ENCODE assay signal across 10 mouse cellular contexts in the genomic region with DNA sequence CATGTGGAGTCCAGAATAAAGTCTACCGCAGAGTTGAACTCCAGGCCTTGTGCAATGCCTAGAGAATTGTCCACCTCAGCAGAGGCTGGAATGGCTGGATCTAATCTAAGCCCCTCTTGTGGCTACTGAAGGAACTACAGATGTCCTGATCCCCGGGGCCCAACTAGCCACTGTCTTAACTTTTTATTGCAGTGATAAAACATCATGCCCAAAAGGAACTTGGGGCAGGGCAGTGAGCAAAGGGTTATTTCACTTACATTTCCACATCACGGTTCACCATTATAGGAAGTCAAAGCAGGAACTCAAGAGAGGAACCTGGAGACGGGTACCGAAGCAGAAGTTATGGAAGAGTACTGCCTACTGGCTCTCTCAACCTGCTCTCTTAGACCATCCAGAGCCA. TPM values are rescaled to one million over a fixed set of nuclear protein-coding genes. Genes with fewer than 3 reads are reported as not detected.
DNase-seq lines count a peak whose midpoint lies in the region; ATAC-seq and TF ChIP-seq lines count a peak whose summit lies in the region.
"Had no signal": no experiment of that assay in that cellular context is flagged by ENCODE, and none has a peak within 500 bp of the region (broad histone marks: within the 10 kb centered on the region; RNA-seq: fewer than 3 reads in every experiment).

No protein-coding gene starts in this region.

- TF ChIP-seq EP300 in MEL (IDR thresholded peaks at IDR 0.05; ENCODE audit: low read depth in 1 of 2, low read length in 2 of 2), result no peak

- no peaks in the 10 kb centered on the region for H3K79me2 ChIP-seq in MEL (ENCODE audit: control insufficient read depth, insufficient read depth, low read length, poor library complexity)
- H3K79me2 ChIP-seq in macrophage (ENCODE audit: inconsistent target), result no peaks in the 10 kb centered on the region

- TF ChIP-seq RAD21 in MEL (IDR thresholded peaks at IDR 0.05; ENCODE audit: low read depth, low read length), result peak; percentile 48

- H3K27me3 ChIP-seq in kidney, postnatal 0 days (ENCODE audit: insufficient read depth, low read length), result no peaks in the 10 kb centered on the region
- no peaks in the 10 kb centered on the region for H3K27me3 ChIP-seq in kidney, embryonic 16.5 days (ENCODE audit: insufficient read depth, low read length)
- no peaks in the 10 kb centered on the region; a peak in 2 of 4 replicates for H3K27me3 ChIP-seq in MEL (ENCODE audit: control insufficient read depth in 1 of 2, insufficient read depth in 2 of 2, low read length in 2 of 2)
- H3K27me3 ChIP-seq: hindbrain, embryonic 13.5 days had no signal

- H3K36me3 ChIP-seq in kidney, postnatal 0 days (ENCODE audit: insufficient read depth, low read length), result no peaks in the 10 kb centered on the region
- no peaks in the 10 kb centered on the region for H3K36me3 ChIP-seq in kidney, embryonic 16.5 days (ENCODE audit: insufficient read depth, low read length)
- H3K36me3 ChIP-seq in MEL (ENCODE audit: control insufficient read depth in 1 of 2, insufficient read depth in 2 of 2, low read length in 2 of 2) (no peaks in the 10 kb centered on the region), macrophage (ENCODE audit: inconsistent target) (no peaks in the 10 kb centered on the region)
- H3K36me3 ChIP-seq: hindbrain, embryonic 13.5 days had no signal

- peak; percentile 34 for DNase-seq in kidney, postnatal 0 days (ENCODE audit: low spot score)
- peak; percentile 49 for DNase-seq in MEL (ENCODE audit: low read depth, low spot score)
- peak; percentile 35 for DNase-seq in embryo, embryonic 11 days
- DNase-seq in gastrocnemius, adult 8-10 months (ENCODE audit: low spot score in 2 of 2), result no peak
- DNase-seq in thymus, adult 18-20 months, result no peak
- DNase-seq in ovary, adult 18-20 months (ENCODE audit: low spot score), result no peak
- DNase-seq: thymus, adult 2 months had no signal

- no peak for TF ChIP-seq POLR2A in MEL (IDR thresholded peaks at IDR 0.05; ENCODE audit: control insufficient read depth in 1 of 2, insufficient read depth in 1 of 2, low read depth in 1 of 2, low read length in 2 of 2, poor library complexity in 1 of 2)

- no peak for ATAC-seq in kidney, postnatal 0 days (replicated peaks; ENCODE audit: low FRiP score, low read depth)
- ATAC-seq in kidney, embryonic 16.5 days (ENCODE audit: low FRiP score, low TSS enrichment), result no peak

- TF ChIP-seq CTCF in kidney, postnatal 0 days (IDR thresholded peaks at IDR 0.05; ENCODE audit: low read depth), result peak; percentile 57
- TF ChIP-seq CTCF in MEL (IDR thresholded peaks at IDR 0.05 in 2 of 3, conservative IDR thresholded peaks at IDR 0.05 in 1 of 3; ENCODE audit: control insufficient read depth in 1 of 3, insufficient read depth in 1 of 3, low read depth in 2 of 3, low read length in 3 of 3, poor library complexity in 1 of 3, severe bottlenecking in 1 of 3), result peak; percentile 40 to 73 (median 62)

- no peak overlapping the region for H3K9ac ChIP-seq in kidney, postnatal 0 days (ENCODE audit: low read depth, low read length)
- no peak overlapping the region for H3K9ac ChIP-seq in kidney, embryonic 16.5 days (replicated peaks; ENCODE audit: low read length)
- H3K9ac ChIP-seq in MEL (ENCODE audit: control insufficient read depth, low read depth, low read length, poor library complexity, severe bottlenecking), result no peak overlapping the region
- H3K9ac ChIP-seq: hindbrain, embryonic 13.5 days had no signal

- H3K27ac ChIP-seq in kidney, postnatal 0 days, result no peak overlapping the region
- H3K27ac ChIP-seq in kidney, embryonic 16.5 days (ENCODE audit: low read length), result no peak overlapping the region
- H3K27ac ChIP-seq in MEL (ENCODE audit: control insufficient read depth, low read depth, low read length) (no peak overlapping the region), macrophage (peak overlapping the region; percentile 36)
- H3K27ac ChIP-seq: hindbrain, embryonic 13.5 days had no signal

- H3K4me1 ChIP-seq in kidney, postnatal 0 days (replicated peaks; ENCODE audit: insufficient read depth, low read length), result 0 out of 2 replicates have a peak, but pooled peaks cover 8% of the 10 kb centered on the region
- H3K4me1 ChIP-seq in kidney, embryonic 16.5 days (ENCODE audit: insufficient read depth, low read length), result no peaks in the 10 kb centered on the region
- no peaks in the 10 kb centered on the region for H3K4me1 ChIP-seq in MEL (ENCODE audit: control insufficient read depth in 1 of 2, insufficient read depth in 2 of 2, low read length in 2 of 2)
- H3K4me1 ChIP-seq: hindbrain, embryonic 13.5 days had no signal

- no peaks in the 10 kb centered on the region for H3K9me3 ChIP-seq in kidney, postnatal 0 days (replicated peaks; ENCODE audit: low read length)
- H3K9me3 ChIP-seq in kidney, embryonic 16.5 days (ENCODE audit: low read length), result peaks cover 4% of the 10 kb centered on the region
- no peaks in the 10 kb centered on the region for H3K9me3 ChIP-seq in MEL (replicated peaks; ENCODE audit: insufficient read depth, low read length)
- H3K9me3 ChIP-seq: hindbrain, embryonic 13.5 days had no signal

- H3K4me2 ChIP-seq in kidney, postnatal 0 days (ENCODE audit: low read length), result no peak overlapping the region
- H3K4me2 ChIP-seq in kidney, embryonic 16.5 days (replicated peaks; ENCODE audit: low read depth, low read length), result no peak overlapping the region
- H3K4me2 ChIP-seq: hindbrain, embryonic 13.5 days had no signal

- WGBS in kidney, postnatal 0 days, result 64% methylated on average over 5 of the region's 5 CpGs
- WGBS in kidney, embryonic 16.5 days, result 68% methylated on average over 5 of the region's 5 CpGs
- WGBS in macrophage (ENCODE audit: missing documents), result 19% methylated on average over 5 of the region's 5 CpGs

- H3K4me3 ChIP-seq in kidney, postnatal 0 days (replicated peaks; ENCODE audit: low read depth, low read length), result no peak overlapping the region
- no peak overlapping the region for H3K4me3 ChIP-seq in kidney, embryonic 16.5 days (ENCODE audit: low read length)
- no peak overlapping the region for H3K4me3 ChIP-seq in MEL (ENCODE audit: control insufficient read depth in 1 of 2, insufficient read depth in 1 of 2, low read depth in 2 of 2, low read length in 2 of 2)
- H3K4me3 ChIP-seq in macrophage (ENCODE audit: inconsistent target), result no peak overlapping the region
- H3K4me3 ChIP-seq: hindbrain, embryonic 13.5 days had no signal

TF ChIP-seq in MEL, 35 proteins besides CTCF, POLR2A, EP300 and RAD21:
- TF ChIP-seq GABPA (IDR thresholded peaks at IDR 0.05; ENCODE audit: low read depth, low read length), result no peak
- no peak for TF ChIP-seq MAX (IDR thresholded peaks at IDR 0.05; ENCODE audit: low read length)
- no peak for TF ChIP-seq ELF1 (IDR thresholded peaks at IDR 0.05; ENCODE audit: low read depth, low read length)
- no peak for TF ChIP-seq GATA1 (IDR thresholded peaks at IDR 0.05; ENCODE audit: low read depth, low read length)
- TF ChIP-seq ZNF384 (IDR thresholded peaks at IDR 0.05; ENCODE audit: low read depth, low read length), result no peak
- TF ChIP-seq UBTF (IDR thresholded peaks at IDR 0.05; ENCODE audit: borderline replicate concordance, insufficient read depth, low read depth, low read length), result no peak
- TF ChIP-seq MXI1 (IDR thresholded peaks at IDR 0.05; ENCODE audit: low read depth, low read length), result no peak
- TF ChIP-seq TBP (IDR thresholded peaks at IDR 0.05; ENCODE audit: low read depth, low read length), result no peak
- TF ChIP-seq ZC3H11A (IDR thresholded peaks at IDR 0.05; ENCODE audit: low read depth, low read length), result peak; percentile 35; the same call in 1 of the 2 replicates
- no peak for TF ChIP-seq TCF12 (IDR thresholded peaks at IDR 0.05; ENCODE audit: low read depth, low read length)
- TF ChIP-seq MAFK (IDR thresholded peaks at IDR 0.05; ENCODE audit: borderline replicate concordance, low read depth, low read length), result no peak
- no peak for TF ChIP-seq RCOR1 (IDR thresholded peaks at IDR 0.05; ENCODE audit: low read depth, low read length)
- no peak for TF ChIP-seq MYC (IDR thresholded peaks at IDR 0.05; ENCODE audit: low read depth, low read length)
- TF ChIP-seq NELFE (IDR thresholded peaks at IDR 0.05; ENCODE audit: low read depth, low read length), result no peak
- TF ChIP-seq ZKSCAN1 (IDR thresholded peaks at IDR 0.05; ENCODE audit: low read depth, low read length), result no peak
- TF ChIP-seq POLR2AphosphoS5 (IDR thresholded peaks at IDR 0.05; ENCODE audit: borderline replicate concordance, low read depth, low read length), result no peak
- TF ChIP-seq SMC3 (IDR thresholded peaks at IDR 0.05; ENCODE audit: low read depth, low read length), result peak; percentile 77
TF ChIP-seq in MEL: peak in this region for 2.

RNA-seq across cellular contexts. Expression of gene B3gntl1, which starts 7.8 kb away (rescaled TPM):
- 5.2 and 5.3 TPM in 2 replicates for polyA plus RNA-seq in kidney, postnatal 0 days (2015; fragmentation: Nextera tagmentation; extraction: Ambion mirVana)
- polyA plus RNA-seq in kidney, embryonic 16.5 days (2015; fragmentation: Nextera tagmentation; extraction: Ambion mirVana), result 8.7 and 8.8 TPM in 2 replicates
- total RNA-seq in MEL (2012; rRNA removed), result 3.6 and 4.7 TPM in 2 replicates
- polyA plus RNA-seq in MEL (2012; ENCODE audit: insufficient read depth in 1 of 2, insufficient read length in 2 of 2, low read depth in 1 of 2, low replicate concordance in 2 of 2, missing spikeins in 1 of 2), result 1 to 10 TPM in 1 of 2 experiments, not detected in 1; 5.6 TPM
- total RNA-seq in macrophage (2018; cell fraction: chromatin; rRNA removed), result 10 to 100 TPM in 22 of 26 experiments, 1 to 10 TPM in 4; 1.8 to 34.8 (median 24.6) TPM
- 1 to 10 TPM in 24 of 26 experiments, under 1 TPM in 2; 0.62 to 3.8 (median 2.2) TPM for total RNA-seq in macrophage (2018; cell fraction: cytosol; rRNA removed)
- total RNA-seq in macrophage (2018; cell fraction: nucleus; rRNA removed), result 10 to 100 TPM in 16 of 26 experiments, 1 to 10 TPM in 10; 2.5 to 22.5 (median 12.6) TPM
- 2.3 to 3.5 TPM (median 2.8 TPM) in 3 replicates for polyA plus RNA-seq in macrophage (2018)
- 1 to 10 TPM; 2.3 to 2.8 (median 2.5) TPM for total RNA-seq in gastrocnemius, adult 8-10 months (2022)

RNA-seq across cellular contexts. Expression of gene Metrnl, which starts 20.6 kb away (rescaled TPM):
- polyA plus RNA-seq in kidney, postnatal 0 days (2015; fragmentation: Nextera tagmentation; extraction: Ambion mirVana), result 29.3 and 35.4 TPM in 2 replicates
- polyA plus RNA-seq in kidney, embryonic 16.5 days (2015; fragmentation: Nextera tagmentation; extraction: Ambion mirVana), result 29.5 and 31.3 TPM in 2 replicates
- total RNA-seq in MEL (2012; rRNA removed), result 2.7 TPM in 2 replicates
- polyA plus RNA-seq in MEL (2012; ENCODE audit: insufficient read depth in 1 of 2, insufficient read length in 2 of 2, low read depth in 1 of 2, low replicate concordance in 2 of 2, missing spikeins in 1 of 2) (1 to 10 TPM in 1 of 2 experiments, not detected in 1; 2.9 TPM), macrophage (2018) (161 to 284 TPM (median 167 TPM) in 3 replicates)
- total RNA-seq in macrophage (2018; cell fraction: chromatin; rRNA removed), result 100 to 1,000 TPM in 20 of 26 experiments, 10 to 100 TPM in 6; 43.4 to 244 (median 138) TPM
- total RNA-seq in macrophage (2018; cell fraction: cytosol; rRNA removed), result 100 to 1,000 TPM; 176 to 352 (median 243) TPM
- total RNA-seq in macrophage (2018; cell fraction: nucleus; rRNA removed), result 100 to 1,000 TPM; 107 to 327 (median 236) TPM
- total RNA-seq in gastrocnemius, adult 8-10 months (2022), result 1 to 10 TPM; 5.1 to 7.8 (median 5.6) TPM

Comparison
In these comparisons a context has a peak if more than half of its experiments do, and no peak if none do; other contexts are left out.
1. DNase-seq: peak in kidney, postnatal 0 days (single experiment), MEL (single experiment) and embryo, embryonic 11 days (single experiment); none in gastrocnemius, adult 8-10 months (0 of 2), thymus, adult 18-20 months (0 of 2) and ovary, adult 18-20 months (single experiment).